Mouse (Mus musculus): ENCODE results near the gene Slc7a5.

- TF ChIP-seq CHD2 (IDR thresholded peaks at IDR 0.05; ENCODE audit: low read depth, low read length) (no peak), HCFC1 (IDR thresholded peaks at IDR 0.05; ENCODE audit: borderline replicate concordance, insufficient read depth, low read length) (no peak)
Observed at GRCm38 (mm10) chr8:121885001-121885400, 22.5 kb downstream of the Slc7a5 start.

Data from ES-E14 (cell line).